Mouse (Mus musculus): ENCODE measurements around the gene Defb35.

GRCm38 (mm10) chr8:21981664-21982337 lies 43.6 kb downstream of the Defb35 start:
- no peak for TF ChIP-seq HCFC1 (IDR thresholded peaks at IDR 0.05; ENCODE audit: borderline replicate concordance, insufficient read depth, low read length)
- TF ChIP-seq MAFK (IDR thresholded peaks at IDR 0.05; ENCODE audit: insufficient read depth, low read depth, low read length), result no peak
- no peak for TF ChIP-seq ZNF384 (IDR thresholded peaks at IDR 0.05; ENCODE audit: low read depth, low read length)

Measured in ES-E14 (cell line).